Mouse (Mus musculus) layer of hippocampus, adult 2 months (tissue): ENCODE measurements at regions not wholly inside any gene's neighbourhood (a gene's known extent, or its start where the extent isn't known, plus 50 kb on each side); places are given as distances from the start of the nearest gene placed in this dataset.
A peak's percentile ranks its signal among the peaks of the same experiment; 100 is the strongest.

ENCODE experiments used
- DNase-seq, 2 experiments: peaks; one replicate each; pipeline ENCODE4 v3.0.0; 2022; ENCODE audit warnings: low spot score in 2 of 2
- H3K27ac ChIP-seq: fragments of 200-600 bp; 2 replicates; pipeline ENCODE4 v1.8.1; 2022
- H3K4me3 ChIP-seq: fragments of 200-600 bp; 2 replicates; pipeline ENCODE4 v1.8.1; 2022; ENCODE audit warnings: mild to moderate bottlenecking
- CTCF ChIP-seq: fragments of 200-600 bp; conservative IDR thresholded peaks from 2 replicates; pipeline ENCODE4 v1.8.1; 2022; ENCODE audit warnings: antibody characterized with exemption, mild to moderate bottlenecking, moderate library complexity

- H3K4me3 ChIP-seq, result no peak overlapping the region
- DNase-seq, result no peak
- no peak for TF ChIP-seq CTCF
- no peak overlapping the region for H3K27ac ChIP-seq
These were observed 271.7 kb downstream of the Rps6kc1 start for GRCm38 (mm10) chr1:190639846-190640245.

DNA sequence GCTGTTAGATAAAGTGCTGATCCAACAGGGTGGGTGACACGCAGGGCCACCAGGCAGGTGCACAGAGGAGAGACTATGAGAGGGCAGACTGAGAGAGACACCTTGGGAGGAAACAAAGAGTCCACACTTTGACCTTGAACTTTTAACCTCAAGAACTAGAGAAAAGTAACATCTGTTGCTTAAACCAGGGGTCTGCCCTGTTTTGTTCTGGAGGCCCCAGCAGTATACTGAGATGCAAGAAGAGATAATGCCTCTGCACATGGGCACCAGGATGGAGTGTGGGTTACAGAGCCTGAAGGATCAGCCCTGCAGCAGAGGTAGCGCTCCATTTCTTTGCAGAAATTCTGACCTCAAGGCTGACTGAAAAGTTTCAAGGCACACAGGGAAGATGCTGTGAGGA, 276.6 kb downstream of the Rps6kc1 start:
- no peak overlapping the region for H3K27ac ChIP-seq
- no peak for TF ChIP-seq CTCF
- no peak for DNase-seq
- H3K4me3 ChIP-seq, result no peak overlapping the region

GRCm38 (mm10) chr1:190631641-190632040, 279.9 kb downstream of the Rps6kc1 start:
- no peak for DNase-seq
- TF ChIP-seq CTCF, result no peak
- Histone ChIP-seq H3K27ac (no peak overlapping the region), H3K4me3 (no peak overlapping the region)

GRCm38 (mm10) chr1:190630193-190630592, 281.4 kb downstream of the Rps6kc1 start:
- DNase-seq, result no peak
- no peak for TF ChIP-seq CTCF
- H3K27ac ChIP-seq, result no peak overlapping the region
- H3K4me3 ChIP-seq, result no peak overlapping the region

GRCm38 (mm10) chr1:190623916-190624315, 287.7 kb downstream of the Rps6kc1 start:
- TF ChIP-seq CTCF, result no peak
- Histone ChIP-seq H3K27ac (no peak overlapping the region), H3K4me3 (no peak overlapping the region)

DNA sequence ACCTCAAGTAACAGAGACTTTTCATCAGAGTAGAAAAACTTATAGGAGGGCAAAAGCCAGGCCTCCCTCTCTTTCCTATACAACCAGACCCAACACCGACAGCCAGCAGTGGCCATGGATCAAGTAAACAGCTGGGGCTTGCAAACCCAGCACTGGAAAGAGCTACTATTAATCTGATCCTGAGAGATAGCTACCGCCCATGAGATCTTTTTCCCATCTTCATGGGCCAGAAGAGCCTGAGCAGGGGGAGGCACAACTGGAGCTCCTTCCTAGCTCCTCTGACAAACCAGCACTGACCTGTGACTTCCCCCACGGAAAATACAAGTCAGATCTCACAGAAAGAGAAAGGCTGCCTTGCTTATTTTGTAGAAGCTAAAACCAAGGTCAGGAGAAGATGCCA, 311.1 kb downstream of the Rps6kc1 start:
- Histone ChIP-seq H3K27ac (no peak overlapping the region), H3K4me3 (no peak overlapping the region)
- DNase-seq, result no peak
- no peak for TF ChIP-seq CTCF

More at GRCm38 (mm10) chr1:190623916-190624315, 287.7 kb downstream of the Rps6kc1 start:
- DNase-seq, result no peak

DNA sequence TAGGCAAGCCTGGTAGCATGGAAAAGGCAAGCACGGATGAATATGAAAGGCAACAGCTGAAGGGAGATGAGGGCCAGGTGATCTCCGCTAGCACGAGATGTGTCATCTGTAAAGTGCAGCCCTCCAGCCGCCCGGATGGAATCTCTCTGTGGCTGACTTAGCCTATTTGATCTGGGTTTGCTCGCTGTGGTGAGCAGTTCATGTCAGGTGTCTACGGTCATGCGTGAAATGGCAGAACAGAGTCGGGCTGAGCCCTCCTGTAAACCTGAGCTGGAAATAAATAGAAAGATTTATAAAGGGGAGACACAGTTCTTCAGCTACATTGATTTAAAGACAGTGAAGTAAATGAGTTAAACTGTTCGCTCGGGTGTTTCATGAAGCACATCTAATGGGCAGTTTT, 311.9 kb downstream of the Rps6kc1 start:
- no peak for TF ChIP-seq CTCF
- DNase-seq, result no peak
- H3K4me3 ChIP-seq, result no peak overlapping the region
- no peak overlapping the region for H3K27ac ChIP-seq

GRCm38 (mm10) chr1:190596209-190596608, 315.4 kb downstream of the Rps6kc1 start:
- TF ChIP-seq CTCF, result no peak
- no peak for DNase-seq
- Histone ChIP-seq H3K27ac (no peak overlapping the region), H3K4me3 (no peak overlapping the region)

DNA sequence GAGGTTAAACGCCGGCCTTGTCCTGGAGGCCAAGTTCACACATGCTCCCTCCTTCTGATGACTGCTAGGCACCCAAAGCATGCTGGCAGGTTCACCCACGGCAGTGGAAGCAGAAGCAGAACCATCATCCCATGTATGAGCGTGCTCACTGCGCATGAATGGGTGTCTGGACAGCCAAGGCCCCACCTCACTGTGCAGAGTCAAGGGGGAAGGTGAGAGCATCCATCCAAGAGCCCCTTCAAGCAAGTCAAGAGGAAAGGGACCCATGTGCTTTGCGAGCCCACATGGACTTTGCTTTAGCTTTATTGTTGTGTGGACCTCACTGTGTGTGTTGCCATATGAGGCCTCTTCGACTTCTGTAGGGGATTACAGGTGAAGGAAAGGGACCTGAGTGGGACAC, 319.9 kb downstream of the Rps6kc1 start:
- TF ChIP-seq CTCF, result no peak
- DNase-seq, result no peak
- H3K4me3 ChIP-seq, result no peak overlapping the region
- no peak overlapping the region for H3K27ac ChIP-seq

GRCm38 (mm10) chr1:190589586-190589985, 322.0 kb downstream of the Rps6kc1 start:
- no peak for TF ChIP-seq CTCF
- H3K27ac ChIP-seq, result no peak overlapping the region
- no peak for DNase-seq
- H3K4me3 ChIP-seq, result no peak overlapping the region

DNA sequence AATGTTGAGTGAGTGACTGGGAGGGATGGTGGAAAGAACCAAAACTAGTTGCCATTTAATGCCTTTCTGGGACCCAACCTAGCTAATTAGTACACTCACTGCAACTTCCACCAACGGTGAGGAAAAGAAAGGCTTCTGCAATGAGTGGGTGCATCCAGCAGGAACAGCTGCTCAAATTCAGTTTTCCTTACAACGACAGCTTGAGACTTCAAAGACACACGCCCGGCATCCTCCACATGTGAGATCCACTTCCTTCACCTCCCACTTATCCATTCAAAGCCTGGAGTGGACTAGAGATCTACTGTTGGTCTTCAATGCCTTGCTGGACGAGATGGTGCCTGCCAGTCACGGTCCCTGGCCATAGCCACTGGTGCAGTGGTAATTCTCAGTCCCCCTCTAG, 328.3 kb downstream of the Rps6kc1 start:
- Histone ChIP-seq H3K27ac (no peak overlapping the region), H3K4me3 (no peak overlapping the region)
- TF ChIP-seq CTCF, result no peak
- DNase-seq, result no peak

DNA sequence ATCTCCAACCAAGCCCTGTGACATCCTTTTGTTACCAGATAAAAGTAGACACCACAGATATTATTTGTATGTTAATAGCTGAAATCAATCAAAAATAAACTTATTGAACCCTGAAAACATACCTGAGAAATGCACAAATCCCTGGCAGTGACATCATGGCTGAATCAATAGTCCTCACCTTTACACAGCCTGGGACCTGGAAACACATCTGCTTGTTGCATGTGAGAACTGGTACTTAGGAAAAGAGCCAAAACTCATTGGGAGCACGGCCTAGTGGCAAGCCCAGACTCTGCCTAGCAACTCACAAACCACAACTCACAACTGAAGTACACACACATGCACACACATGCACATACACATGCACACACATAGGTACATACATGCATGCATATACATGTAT, 330.9 kb downstream of the Rps6kc1 start:
- DNase-seq, result no peak
- TF ChIP-seq CTCF, result no peak
- Histone ChIP-seq H3K4me3 (no peak overlapping the region), H3K27ac (no peak overlapping the region)

- H3K27ac ChIP-seq, result peak overlapping the region; percentile 77
- H3K4me3 ChIP-seq, result no peak overlapping the region
These were observed 340.6 kb downstream of the Rps6kc1 start for GRCm38 (mm10) chr1:190570981-190571380.

GRCm38 (mm10) chr1:190570563-190570962, 341.0 kb downstream of the Rps6kc1 start:
- DNase-seq, result no peak
- TF ChIP-seq CTCF, result no peak
- no peak overlapping the region for H3K4me3 ChIP-seq
- peak overlapping the region; percentile 77 for H3K27ac ChIP-seq

More at GRCm38 (mm10) chr1:190570981-190571380, 340.6 kb downstream of the Rps6kc1 start:
- no peak for DNase-seq
- no peak for TF ChIP-seq CTCF

DNA sequence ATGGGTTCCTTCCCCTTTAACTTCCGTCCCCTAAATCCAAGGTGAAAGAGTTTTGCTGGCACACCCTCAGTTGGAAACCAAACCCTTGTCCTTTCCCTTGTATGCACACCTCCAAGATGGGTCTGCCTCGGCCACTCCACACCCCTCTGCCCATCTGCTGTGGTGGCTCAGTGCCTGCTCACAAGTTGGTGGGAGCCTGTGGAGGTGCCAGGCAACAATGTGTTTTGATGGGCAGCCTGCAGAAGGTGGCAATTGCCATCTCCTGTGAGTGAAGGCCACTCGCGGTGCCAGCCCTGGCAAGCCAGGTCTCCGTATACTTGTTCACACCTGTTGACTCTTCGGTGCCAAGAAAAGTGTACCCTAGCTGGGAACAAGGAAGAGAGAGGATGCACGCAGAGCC, 344.8 kb downstream of the Rps6kc1 start:
- Histone ChIP-seq H3K4me3 (no peak overlapping the region), H3K27ac (no peak overlapping the region)
- no peak for DNase-seq
- no peak for TF ChIP-seq CTCF
